Mouse (Mus musculus) thymus, adult 2 months (tissue): ENCODE data around the gene Arhgef33.

Source experiments
- CTCF ChIP-seq: fragments of 200-500 bp; IDR thresholded peaks from 2 replicates; pipeline ENCODE4 v1.5.1; 2012; ENCODE audit warnings: mild to moderate bottlenecking, control low read depth, low read length, moderate library complexity, borderline replicate concordance; ENCODE audit not compliant: control insufficient read depth, poor library complexity, insufficient read depth; ENCODE audit errors: extremely low read depth
- POLR2A ChIP-seq: fragments of 200-500 bp; IDR thresholded peaks from 2 replicates; pipeline ENCODE4 v1.6.1; 2012; ENCODE audit warnings: mild to moderate bottlenecking, low read length, control low read depth, moderate library complexity; ENCODE audit not compliant: control insufficient read depth, poor library complexity, insufficient read depth; ENCODE audit errors: extremely low read depth

- TF ChIP-seq CTCF, result no peak
- TF ChIP-seq POLR2A, result no peak
Observed at GRCm38 (mm10) chr17:80291148-80291547, 16.1 kb upstream of the Arhgef33 start.
